Mouse (Mus musculus): ENCODE data around the gene Msh2.
"Not testable (repeated sequence)": the region's sequence is repeated elsewhere in the genome, so short reads cannot be mapped to it uniquely, and the experiment has no call there.

Gene Msh2

GRCm38 (mm10) chr17:87671890-87672660, at the start of gene Msh2:
Gene Msh2 (plus strand): TSS chr17:87672330.
- in situ Hi-C loops (cut with MseI, MboI) = no loop called here

- in situ Hi-C loops (cut with MseI, MboI) = no loop called here
Observed at GRCm38 (mm10) chr17:87625510-87626086, 46.5 kb upstream of the Msh2 start.

- in situ Hi-C loops (cut with MseI, MboI) = no loop called here
Observed at GRCm38 (mm10) chr17:87628144-87628543, 44.0 kb upstream of the Msh2 start.

- in situ Hi-C loops (cut with MseI, MboI) = no loop called here
Observed at GRCm38 (mm10) chr17:87628706-87629105, 43.4 kb upstream of the Msh2 start.

GRCm38 (mm10) chr17:87637056-87637389, 35.1 kb upstream of the Msh2 start:
- in situ Hi-C loops (cut with MseI, MboI) = no loop called here

DNA sequence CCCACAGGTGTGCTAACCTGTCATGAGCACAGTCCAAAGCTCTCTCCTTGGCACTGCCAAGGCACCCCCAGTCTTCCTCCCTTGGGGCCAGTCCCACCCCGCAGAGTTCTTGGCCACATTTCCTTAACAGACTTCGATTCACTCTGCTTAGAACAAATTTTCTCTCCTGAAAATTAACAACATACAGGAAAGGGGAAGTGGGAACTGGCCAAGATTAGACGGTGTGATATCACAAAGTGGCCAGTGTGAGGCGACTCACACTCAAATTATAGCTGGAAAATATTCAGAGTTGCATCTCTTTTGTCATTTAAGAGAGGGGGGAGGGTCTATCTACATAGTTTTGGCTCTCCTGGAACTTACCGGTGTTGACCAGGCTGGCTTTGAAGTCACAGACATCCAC, 32.9 kb upstream of the Msh2 start:
- in situ Hi-C loops (cut with MseI, MboI) = no loop called here

GRCm38 (mm10) chr17:87640272-87640671, 31.9 kb upstream of the Msh2 start:
- in situ Hi-C loops (cut with MseI, MboI) = no loop called here

DNA sequence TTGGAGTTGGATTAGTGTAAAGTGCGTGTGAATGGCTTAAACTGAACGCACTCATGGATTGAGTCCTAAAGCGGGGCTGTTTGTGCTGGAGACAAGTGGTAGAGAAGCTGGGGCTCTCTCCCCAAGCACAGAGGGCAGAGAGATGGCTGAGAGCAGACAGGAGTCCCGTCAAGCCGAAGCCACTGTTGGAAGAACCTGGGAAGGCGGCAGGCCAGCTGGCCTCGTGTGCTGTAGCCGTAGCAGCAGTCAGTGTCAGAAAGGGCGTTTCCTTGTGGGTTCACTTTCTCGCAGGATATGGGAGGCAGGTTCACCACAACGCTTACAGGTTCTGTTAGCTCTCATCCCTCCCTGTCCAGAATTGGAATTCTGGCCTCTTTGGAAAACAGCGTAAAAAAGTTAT, 31.1 kb upstream of the Msh2 start:
- in situ Hi-C loops (cut with MseI, MboI) = no loop called here

GRCm38 (mm10) chr17:87642744-87643143, 29.4 kb upstream of the Msh2 start:
- in situ Hi-C loops (cut with MseI, MboI) = no loop called here

GRCm38 (mm10) chr17:87655616-87656015, 16.5 kb upstream of the Msh2 start:
- in situ Hi-C loops (cut with MseI, MboI) = not testable (repeated sequence)

GRCm38 (mm10) chr17:87661958-87662573, 10.1 kb upstream of the Msh2 start:
- in situ Hi-C loops (cut with MseI, MboI) = not testable (repeated sequence)

DNA sequence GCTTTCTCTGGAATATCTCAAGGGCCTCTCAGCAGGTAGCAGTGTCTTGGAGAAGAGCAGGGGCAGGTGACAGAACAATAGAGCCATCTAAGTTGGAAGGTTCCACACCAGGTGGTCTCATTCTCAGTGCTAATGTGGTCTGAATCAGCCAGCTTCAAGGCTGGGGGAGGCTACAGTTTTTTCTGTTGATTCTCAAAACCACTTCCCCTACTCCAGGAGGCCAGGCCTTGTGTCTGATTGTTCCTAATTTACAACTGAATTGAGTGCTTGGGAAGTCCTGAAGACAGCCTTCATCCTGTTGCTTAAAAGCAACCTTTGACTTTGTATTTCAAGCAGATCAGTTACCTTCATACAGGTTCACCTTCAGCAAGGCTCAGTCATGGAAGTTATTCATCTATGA, 7.9 kb upstream of the Msh2 start:
- in situ Hi-C loops (cut with MseI, MboI) = no loop called here

GRCm38 (mm10) chr17:87665066-87665822, 6.9 kb upstream of the Msh2 start:
- in situ Hi-C loops (cut with MseI, MboI) = no loop called here

- in situ Hi-C loops (cut with MseI, MboI) = no loop called here
Observed at GRCm38 (mm10) chr17:87672677-87673286, 652 bp downstream of the Msh2 start.

GRCm38 (mm10) chr17:87676916-87677474, 4.9 kb downstream of the Msh2 start:
- in situ Hi-C loops (cut with MseI, MboI) = not testable (repeated sequence)

DNA sequence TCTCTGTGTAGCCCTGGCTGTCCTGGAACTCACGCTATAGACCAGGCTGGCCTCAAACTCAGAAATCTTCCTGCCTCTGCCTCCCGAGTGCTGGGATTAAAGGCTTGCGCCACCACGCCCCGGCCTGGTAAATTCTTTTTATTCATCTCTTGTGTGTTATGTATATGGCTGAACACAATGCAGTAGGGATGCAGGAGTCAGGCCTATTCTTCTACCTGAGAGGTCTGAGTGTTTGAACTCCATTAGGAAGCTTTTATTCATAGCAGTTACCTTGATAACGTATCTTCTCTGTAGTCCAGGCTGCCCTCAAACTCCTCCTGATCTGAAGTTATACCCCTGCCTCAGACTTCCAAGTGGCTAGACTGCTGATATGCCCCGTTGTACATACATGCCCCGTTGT, 5.5 kb downstream of the Msh2 start:
- in situ Hi-C loops (cut with MseI, MboI) = no loop called here

GRCm38 (mm10) chr17:87689217-87689616, 17.1 kb downstream of the Msh2 start:
- in situ Hi-C loops (cut with MseI, MboI) = no loop called here

- in situ Hi-C loops (cut with MseI, MboI) = no loop called here
Observed at GRCm38 (mm10) chr17:87691958-87692357, 19.8 kb downstream of the Msh2 start.

GRCm38 (mm10) chr17:87695874-87696465, 23.8 kb downstream of the Msh2 start:
- in situ Hi-C loops (cut with MseI, MboI) = no loop called here

DNA sequence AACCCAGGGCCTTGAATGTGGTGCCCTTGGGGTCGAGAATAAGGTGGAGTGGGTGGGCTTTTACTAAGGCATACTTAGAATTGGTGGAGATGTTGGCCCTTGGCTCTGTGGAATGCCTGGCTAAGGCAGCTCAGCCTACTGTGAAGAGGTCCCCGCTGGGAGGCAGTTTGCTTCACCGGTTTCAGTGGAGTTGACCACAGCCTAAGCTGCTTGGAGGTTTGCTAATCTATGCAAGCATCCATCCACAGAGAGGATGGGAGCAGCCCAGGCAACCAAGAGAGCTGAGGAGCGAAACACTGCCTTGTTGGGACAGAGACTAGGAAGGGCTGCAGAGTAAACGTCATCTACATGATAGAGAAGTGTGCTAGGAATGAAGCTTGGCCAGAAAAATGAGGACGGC, 24.7 kb downstream of the Msh2 start:
- in situ Hi-C loops (cut with MseI, MboI) = no loop called here

All from mouse trophoblast stem cell (cell line).